Mouse (Mus musculus) left cerebral cortex, postnatal 25 days (tissue): Measurements from ENCODE around the gene Tex101. TPM values are rescaled to one million over a fixed set of nuclear protein-coding genes. Genes with fewer than 3 reads are reported as not detected.
"Not testable (repeated sequence)": the region's sequence is repeated elsewhere in the genome, so short reads cannot be mapped to it uniquely, and the experiment has no call there.

ENCODE experiments used
- DNase-seq, 2 experiments: peaks; one replicate each; pipeline ENCODE4 v3.0.0; 2022; ENCODE audit warnings: low spot score in 2 of 2, mixed read lengths in 1 of 2
- intact Hi-C: fragments of 180-260 bp; cut with DNase I; formaldehyde crosslinking; loops from one replicate; pipeline ENCODE4 v1.15.1; 2025
- total RNA-seq, 2 experiments: library from RNA; stranded (reverse); gene quantifications; 2 replicates each; pipeline ENCODE4 v1.2.3; 2021

Gene Tex101
- total RNA-seq, 2 experiments from 2014 or later = not detected

- DNase-seq = no peak
- intact Hi-C loops = no loop called here
Measured at GRCm38 (mm10) chr7:24638026-24638856, 38.2 kb downstream of the Tex101 start.

DNA sequence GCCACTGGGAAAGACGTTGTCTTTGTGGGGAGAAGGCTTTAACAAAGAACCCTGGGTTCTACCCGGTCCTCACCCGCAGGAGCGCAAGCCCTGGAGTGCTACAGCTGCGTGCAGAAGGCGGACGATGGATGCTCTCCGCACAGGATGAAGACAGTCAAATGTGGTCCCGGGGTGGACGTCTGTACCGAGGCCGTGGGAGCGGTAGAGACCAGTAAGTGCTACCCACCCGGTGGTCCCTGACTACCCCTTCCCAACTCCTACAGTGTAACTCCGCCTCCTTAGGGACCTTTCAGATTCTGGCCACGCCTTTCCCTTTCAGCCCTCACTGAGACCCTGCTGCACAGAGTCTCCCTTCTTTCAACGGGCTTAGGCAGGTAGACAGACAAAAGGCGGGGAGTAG is 39.4 kb downstream of the Tex101 start:
- no peak for DNase-seq
- intact Hi-C loops = no loop called here

- intact Hi-C loops = no loop called here
- DNase-seq = no peak
Measured at GRCm38 (mm10) chr7:24636264-24636663, 40.2 kb downstream of the Tex101 start, which contains the start of gene Lypd3. Gene Lypd3 (plus strand): TSS chr7:24636550.

DNA sequence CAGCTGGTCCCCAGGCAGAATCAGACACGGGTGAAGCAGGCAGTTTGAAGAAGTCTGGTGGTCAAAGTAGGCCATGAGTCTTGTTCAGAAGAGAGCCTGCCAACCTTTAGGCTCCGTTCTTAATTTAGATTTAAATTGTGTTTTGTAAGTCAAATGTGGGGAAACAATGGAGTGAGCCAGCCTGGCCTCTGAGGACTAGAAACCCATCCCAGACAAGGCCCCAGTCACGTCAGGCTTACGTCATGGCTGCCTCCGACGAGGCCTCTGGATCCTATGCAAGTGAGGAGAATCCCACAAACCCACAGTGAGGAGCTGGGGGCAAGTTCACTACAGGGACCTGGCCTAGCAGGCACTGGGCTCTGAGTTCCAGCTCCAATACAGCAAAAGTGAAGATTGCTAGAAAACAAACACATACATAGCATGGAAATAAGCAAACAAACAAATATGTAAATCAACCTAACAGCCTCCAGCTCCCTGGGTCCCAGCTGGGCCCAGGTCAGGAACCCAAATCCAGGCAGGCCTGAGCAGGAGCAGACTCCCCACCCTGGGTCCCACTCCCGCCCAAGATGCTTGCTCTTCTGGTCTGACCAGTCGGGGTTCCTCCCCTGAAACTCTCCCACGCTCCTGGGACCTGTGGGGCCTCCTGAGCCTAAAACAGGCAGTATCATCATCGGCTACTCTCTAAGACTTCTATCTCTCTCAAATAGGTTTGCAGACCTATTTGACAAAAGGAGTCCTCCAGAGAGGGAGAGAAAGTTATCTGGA is 46.2 kb downstream of the Tex101 start:
- no peak for DNase-seq
- intact Hi-C loops = no loop called here

- intact Hi-C loops = no loop called here
- no peak for DNase-seq
Measured at GRCm38 (mm10) chr7:24629672-24630071, 46.8 kb downstream of the Tex101 start.

- intact Hi-C loops = no loop called here
- DNase-seq = peak; percentile 11 to 24
Measured at GRCm38 (mm10) chr7:24628685-24629610, 47.5 kb downstream of the Tex101 start.

DNA sequence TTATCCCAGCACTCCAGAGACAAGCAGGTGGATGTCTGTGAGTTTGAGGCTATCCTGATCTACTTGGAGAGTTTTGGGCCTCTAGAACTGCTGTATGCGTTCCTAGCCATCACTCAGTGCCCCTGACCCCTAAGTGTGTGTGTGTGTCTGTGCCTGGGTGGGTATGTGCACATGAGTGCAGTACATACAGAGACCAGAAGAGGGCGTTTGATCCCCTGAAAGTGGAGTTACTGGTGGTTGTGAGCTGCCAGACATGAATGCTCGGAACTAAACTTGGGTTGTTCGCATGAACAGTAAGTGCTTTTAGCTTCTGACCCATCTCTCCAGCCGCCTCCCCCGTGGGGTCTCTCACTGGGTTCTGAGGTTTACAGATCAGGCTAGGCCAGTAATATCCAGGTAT is 53.5 kb downstream of the Tex101 start:
- intact Hi-C loops = no loop called here
- DNase-seq = no peak

GRCm38 (mm10) chr7:24621193-24621592 is 55.3 kb downstream of the Tex101 start:
- no peak for DNase-seq
- intact Hi-C loops = no loop called here

GRCm38 (mm10) chr7:24619671-24620397 is 56.6 kb downstream of the Tex101 start:
- intact Hi-C loops = no loop called here
- no peak for DNase-seq

- intact Hi-C loops = not testable (repeated sequence)
Measured at GRCm38 (mm10) chr7:24618374-24618773, 58.1 kb downstream of the Tex101 start.

More at GRCm38 (mm10) chr7:24618374-24618773, 58.1 kb downstream of the Tex101 start:
- DNase-seq = not testable (repeated sequence)

Other genes with a start within 250 kb of the Tex101 start
- gene Irgc1, start 224.4 kb downstream of the Tex101 start, total RNA-seq = under 1 TPM; 0.34 to 0.57 TPM
- gene Plaur, start 214.2 kb downstream of the Tex101 start, total RNA-seq = under 1 TPM; 0.71 to 0.73 TPM
- gene Cadm4, start 194.7 kb downstream of the Tex101 start, total RNA-seq = 100 to 1,000 TPM; 243 to 246 TPM
- 10 to 100 TPM; 45.7 to 52.6 TPM for gene Zfp428, start 169.7 kb downstream of the Tex101 start, total RNA-seq
- gene AC161166.1, start 164.2 kb downstream of the Tex101 start, total RNA-seq = not detected
- 10 to 100 TPM; 87.8 to 88.6 TPM for gene Irgq, start 146.0 kb downstream of the Tex101 start, total RNA-seq
- not detected for gene Pinlyp, start 130.6 kb downstream of the Tex101 start, total RNA-seq
- gene Xrcc1, start 130.4 kb downstream of the Tex101 start, total RNA-seq = 10 to 100 TPM; 34.6 to 37.6 TPM
- gene Ethe1, start 89.1 kb downstream of the Tex101 start, total RNA-seq = 10 to 100 TPM; 11.1 to 13.2 TPM
- 1 to 10 TPM; 6.7 TPM for gene Zfp575, start 89.0 kb downstream of the Tex101 start, total RNA-seq
- under 1 TPM; 0.16 to 0.27 TPM for gene Phldb3, start 65.9 kb downstream of the Tex101 start, total RNA-seq
- gene Lypd3, start 40.1 kb downstream of the Tex101 start, total RNA-seq = under 1 TPM; 0.73 to 0.92 TPM
- gene BC049730, start 32.6 kb upstream of the Tex101 start, total RNA-seq = not detected
- gene Gm4763, start 50.2 kb upstream of the Tex101 start, total RNA-seq = not detected
- gene Cd177, start 83.6 kb upstream of the Tex101 start, total RNA-seq = not detected
- gene Ceacam10, start 100.5 kb upstream of the Tex101 start, total RNA-seq = not detected
- gene Gm9844, start 185.5 kb upstream of the Tex101 start, total RNA-seq = 1 to 10 TPM; 1.7 to 2.1 TPM
- not detected for gene Lypd4, start 193.3 kb upstream of the Tex101 start, total RNA-seq
- not detected for gene Dmrtc2, start 193.4 kb upstream of the Tex101 start, total RNA-seq
- 100 to 1,000 TPM; 446 to 451 TPM for gene Rps19, start 207.7 kb upstream of the Tex101 start, total RNA-seq
- gene Cd79a, start 220.7 kb upstream of the Tex101 start, total RNA-seq = under 1 TPM; 0.46 to 0.64 TPM
- 10 to 100 TPM; 70.5 to 79.1 TPM for gene Arhgef1, start 226.2 kb upstream of the Tex101 start, total RNA-seq